Mouse (Mus musculus) monocyte, adult 2 months (primary cell): ENCODE results near the gene Timm22.

Source experiments
- DNase-seq, 2 experiments: peaks; one replicate each; pipeline ENCODE4 v3.0.0; 2022; ENCODE audit warnings: low spot score in 2 of 2, low read depth in 1 of 2

Gene Timm22

GRCm38 (mm10) chr11:76406702-76407583 is at the start of gene Timm22:
Timm22 (plus strand) TSS chr11:76406952.
- peak; percentile 90 to 93 for DNase-seq

DNA sequence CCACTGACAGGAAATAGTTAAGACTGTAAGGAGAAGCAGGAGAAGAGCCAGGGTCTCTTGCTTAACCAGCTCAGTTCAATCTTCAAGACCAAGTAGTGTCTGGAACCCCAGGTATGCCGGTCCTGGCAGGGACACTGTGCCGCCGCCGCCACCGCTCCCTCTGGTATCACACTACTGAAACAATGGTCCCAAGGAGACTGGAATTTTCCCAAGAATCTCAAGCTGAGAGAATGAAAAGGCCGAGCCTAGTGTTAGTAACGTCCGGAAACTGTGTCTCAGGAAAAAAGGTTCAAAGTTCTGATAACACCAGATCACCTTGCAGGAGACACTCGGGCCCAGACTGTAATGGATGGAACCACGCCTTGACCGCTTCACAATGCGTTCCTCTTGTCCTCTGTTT is 49.3 kb upstream of the Timm22 start:
- no peak for DNase-seq

GRCm38 (mm10) chr11:76358628-76359320 is 48.0 kb upstream of the Timm22 start:
- DNase-seq, result no peak

DNA sequence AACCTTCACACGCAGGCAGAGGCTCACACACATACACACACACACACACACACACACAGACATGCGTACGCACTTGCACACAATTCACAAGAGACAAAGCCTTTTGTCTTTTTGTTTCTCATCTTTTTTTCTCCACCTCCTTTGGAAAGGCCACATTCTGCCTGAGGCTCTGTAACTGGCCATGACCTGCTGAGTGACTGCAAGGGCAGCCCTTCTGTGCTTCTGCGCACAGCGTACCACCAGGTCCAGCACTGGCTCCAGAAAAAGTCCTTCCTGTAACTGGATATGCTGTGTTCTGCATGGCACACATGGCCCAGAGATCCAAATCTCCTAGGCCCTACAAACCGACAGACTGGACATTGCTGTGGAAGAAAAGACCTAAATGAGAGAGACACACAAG is 46.5 kb upstream of the Timm22 start:
- no peak for DNase-seq

- DNase-seq, result no peak
Measured at GRCm38 (mm10) chr11:76361422-76361821, 45.3 kb upstream of the Timm22 start.

- DNase-seq, result no peak
Measured at GRCm38 (mm10) chr11:76363178-76363577, 43.6 kb upstream of the Timm22 start.

DNA sequence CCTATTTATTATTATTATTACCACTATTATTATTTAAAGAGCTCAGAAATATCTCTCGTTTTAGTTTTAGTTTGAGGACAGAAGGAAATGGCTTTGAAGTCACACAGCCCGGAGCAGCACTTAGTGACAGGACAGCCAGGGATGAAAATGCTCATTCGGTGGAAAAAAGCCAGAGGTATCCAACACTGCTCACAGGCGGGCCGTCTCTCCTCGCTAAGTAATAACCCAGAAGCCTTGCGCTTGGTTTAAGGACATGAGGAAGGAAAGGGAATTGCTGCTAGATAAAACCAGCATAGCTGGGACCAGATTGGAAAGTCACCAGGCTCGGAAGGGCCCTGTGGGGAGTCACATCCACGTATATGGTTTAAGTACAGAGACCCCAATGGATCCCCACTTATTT is 43.1 kb upstream of the Timm22 start:
- no peak for DNase-seq

DNA sequence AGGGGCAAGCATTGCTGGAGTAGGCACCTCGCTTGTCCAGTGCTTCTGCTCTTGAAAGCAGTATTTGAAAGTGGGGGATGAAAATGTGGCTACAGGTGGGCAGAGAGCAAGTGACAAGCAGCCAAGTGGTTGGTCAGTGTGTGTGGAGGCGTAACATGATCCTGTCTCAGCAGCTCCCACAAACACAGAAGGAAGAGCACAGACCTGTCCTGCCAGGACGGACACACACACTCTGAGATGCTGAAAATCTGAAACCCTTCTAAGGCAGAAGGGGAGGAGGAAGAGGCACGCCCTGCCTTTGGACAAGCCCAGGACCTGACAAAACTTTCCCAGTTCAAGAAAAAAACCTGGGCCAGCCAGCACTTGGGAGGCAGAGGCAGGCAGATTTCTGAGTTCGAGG is 42.7 kb upstream of the Timm22 start:
- DNase-seq, result no peak

DNA sequence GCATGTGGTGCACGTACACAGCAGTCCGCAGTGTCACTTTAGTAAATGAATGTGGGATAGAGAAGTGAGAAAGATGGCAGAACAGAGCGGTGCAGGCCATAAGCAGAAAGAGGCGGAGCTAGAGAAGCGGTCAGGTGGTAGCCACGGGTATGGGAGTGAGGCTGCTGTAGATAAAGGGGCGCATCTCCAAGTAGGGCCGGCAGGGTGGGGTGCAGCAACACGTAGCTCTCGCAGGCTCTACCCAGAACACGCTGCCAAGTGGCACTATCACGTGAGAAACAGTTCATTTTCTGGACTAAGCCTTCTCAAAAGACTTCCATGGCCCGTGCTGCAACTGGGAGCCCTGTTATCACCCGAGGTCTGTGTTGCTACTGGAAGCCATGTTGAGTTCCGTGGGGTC is 40.0 kb upstream of the Timm22 start:
- no peak for DNase-seq

DNA sequence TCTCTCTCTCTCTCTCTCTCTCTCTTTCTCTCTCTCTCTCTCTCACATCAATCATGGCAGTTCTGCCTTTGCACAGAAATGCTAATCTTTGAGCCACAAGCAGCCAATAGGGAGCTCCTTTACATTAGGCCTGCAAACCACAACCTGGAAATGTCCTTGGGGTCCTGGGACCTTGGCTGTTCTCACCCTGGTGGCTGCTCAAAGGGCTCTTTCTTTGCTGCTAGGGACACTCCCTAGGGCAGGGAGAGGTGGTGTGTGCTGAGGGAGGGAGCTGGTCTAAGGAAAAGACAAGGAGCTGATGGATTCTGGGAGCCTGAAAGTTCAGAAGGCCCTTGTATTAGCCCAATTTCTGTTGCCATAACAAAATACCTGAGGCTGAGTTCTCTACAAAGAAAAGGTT is 36.3 kb upstream of the Timm22 start:
- DNase-seq, result no peak

GRCm38 (mm10) chr11:76372120-76372519 is 34.6 kb upstream of the Timm22 start:
- no peak for DNase-seq

- no peak for DNase-seq
Measured at GRCm38 (mm10) chr11:76372534-76372933, 34.2 kb upstream of the Timm22 start.

- DNase-seq, result no peak
Measured at GRCm38 (mm10) chr11:76374491-76375185, 32.1 kb upstream of the Timm22 start.

DNA sequence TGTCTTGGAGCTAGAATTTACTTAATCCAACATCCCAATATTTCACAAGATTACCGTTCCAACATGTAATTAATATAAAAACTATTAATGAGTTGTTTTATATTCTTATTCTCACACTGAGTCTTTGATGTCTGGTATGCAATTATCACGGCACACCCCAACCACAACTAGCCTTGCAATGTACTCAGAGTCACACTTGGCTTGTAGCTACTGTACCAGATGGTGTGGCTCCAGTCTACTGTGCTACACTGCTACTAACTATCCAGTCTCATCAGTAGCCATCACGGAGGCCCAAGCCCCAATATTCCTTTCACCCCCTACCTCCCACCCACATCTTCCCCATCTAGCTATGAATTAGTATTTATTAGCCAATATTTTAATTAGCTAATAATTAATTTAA is 30.3 kb upstream of the Timm22 start:
- no peak for DNase-seq

GRCm38 (mm10) chr11:76379921-76380544 is 26.7 kb upstream of the Timm22 start:
- DNase-seq, result no peak

DNA sequence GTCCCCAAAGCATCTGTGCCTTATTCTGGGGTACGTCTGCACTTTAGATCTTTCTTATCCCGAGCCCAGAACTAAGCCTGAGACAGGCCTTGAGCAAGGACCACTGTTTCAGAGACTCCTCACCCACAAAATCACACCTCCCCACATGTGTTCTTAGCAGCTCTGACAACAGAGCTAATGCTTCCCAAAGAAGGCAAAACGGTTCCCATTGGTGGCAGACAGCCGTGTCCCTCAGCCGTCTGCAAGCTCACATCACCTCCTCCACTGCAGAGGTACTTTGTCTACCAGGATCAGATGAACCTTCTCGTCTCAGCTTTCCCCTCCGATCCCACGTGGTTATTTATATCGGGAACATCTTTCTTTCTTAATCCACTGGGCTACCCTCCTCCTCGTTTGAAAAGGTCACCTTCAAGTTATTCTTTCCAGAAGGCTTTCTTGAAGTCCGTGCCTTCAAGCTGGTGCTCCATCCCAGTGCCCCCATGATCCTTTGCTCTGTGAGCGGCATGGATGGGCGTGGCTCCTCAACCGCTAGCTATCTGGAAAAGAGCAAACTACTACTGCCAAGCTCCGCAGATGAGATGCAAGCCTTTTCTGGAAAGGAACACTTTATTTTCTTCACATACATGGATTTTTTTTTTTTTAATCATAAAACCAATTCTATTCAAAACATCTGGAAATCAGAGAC is 25.4 kb upstream of the Timm22 start:
- no peak for DNase-seq

DNA sequence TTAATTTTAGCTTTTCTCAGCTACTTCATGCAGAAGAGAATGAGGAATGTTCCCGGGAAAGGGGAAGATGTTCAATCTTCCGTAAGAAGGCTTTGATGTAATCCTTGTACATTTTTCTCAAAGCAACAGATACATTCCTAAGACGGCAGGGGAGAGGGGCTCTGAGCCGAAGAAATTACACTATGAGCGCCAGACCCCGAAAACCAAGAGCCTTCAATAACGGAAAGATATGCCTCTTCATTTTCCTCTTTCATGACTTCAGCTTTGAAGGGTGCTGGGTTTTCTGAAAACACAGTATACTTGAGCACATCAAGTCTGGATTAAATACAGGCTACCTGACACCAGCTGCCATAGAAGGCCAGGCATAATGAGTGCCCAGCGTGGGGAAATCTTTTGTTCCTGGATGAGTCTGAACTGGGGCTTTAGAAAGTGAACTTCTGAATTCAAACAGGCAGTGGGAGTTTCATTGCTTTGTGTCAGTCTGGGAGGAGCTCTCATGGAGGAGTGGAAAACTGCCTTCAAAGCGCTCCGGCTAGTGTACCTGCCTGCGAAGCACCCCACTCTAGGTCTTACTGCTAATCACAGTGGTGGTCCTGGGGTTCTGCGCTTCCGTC is 23.9 kb upstream of the Timm22 start:
- DNase-seq, result no peak

GRCm38 (mm10) chr11:76384307-76384706 is 22.4 kb upstream of the Timm22 start:
- DNase-seq, result no peak

DNA sequence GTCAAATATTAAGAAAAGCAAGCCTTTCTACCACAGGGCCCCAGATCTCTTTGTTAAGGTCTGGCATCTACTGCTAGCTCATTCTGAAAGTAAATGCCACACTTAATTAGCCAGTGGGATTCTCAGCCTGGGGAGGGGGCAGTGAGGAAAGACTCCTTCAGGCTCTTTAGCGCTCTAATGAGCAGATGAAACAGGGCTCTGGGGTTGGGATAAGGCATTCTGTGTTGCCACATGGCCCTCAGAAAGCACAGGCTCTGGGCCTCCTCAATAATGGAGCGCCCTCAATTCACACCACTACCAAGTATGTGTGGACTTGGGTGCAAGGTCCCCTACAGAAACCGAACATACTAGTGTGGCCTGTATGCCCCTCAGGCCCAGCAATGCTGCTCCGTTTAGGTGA is 21.7 kb upstream of the Timm22 start:
- no peak for DNase-seq

DNA sequence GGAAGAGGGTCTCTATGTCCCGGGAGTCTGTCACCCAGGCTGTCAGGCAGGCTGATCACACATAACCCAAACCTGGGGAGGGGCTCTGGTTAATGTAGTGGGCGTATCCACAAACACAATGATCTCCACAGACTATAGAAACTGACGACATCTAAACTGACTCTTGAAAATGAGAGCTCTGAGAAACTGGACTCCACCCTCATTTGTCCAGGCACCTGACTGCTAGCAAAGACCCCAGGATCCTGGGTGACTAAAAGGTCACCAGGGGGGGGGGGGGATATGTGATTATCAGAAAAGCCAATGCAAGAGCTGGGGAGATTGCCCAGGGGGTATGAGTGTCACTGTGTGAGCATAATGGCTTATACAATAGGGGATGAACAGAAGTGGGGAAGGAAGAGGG is 21.0 kb upstream of the Timm22 start:
- no peak for DNase-seq
